Mouse (Mus musculus) 3134 (cell line): ENCODE measurements around the gene Pif1.

Experiments
- DNase-seq: peaks from one replicate; pipeline ENCODE4 v3.0.0-alpha.2; 2011; ENCODE audit warnings: low spot score; ENCODE audit not compliant: insufficient read length; ENCODE audit errors: extremely low read depth

Pif1 gene

DNA sequence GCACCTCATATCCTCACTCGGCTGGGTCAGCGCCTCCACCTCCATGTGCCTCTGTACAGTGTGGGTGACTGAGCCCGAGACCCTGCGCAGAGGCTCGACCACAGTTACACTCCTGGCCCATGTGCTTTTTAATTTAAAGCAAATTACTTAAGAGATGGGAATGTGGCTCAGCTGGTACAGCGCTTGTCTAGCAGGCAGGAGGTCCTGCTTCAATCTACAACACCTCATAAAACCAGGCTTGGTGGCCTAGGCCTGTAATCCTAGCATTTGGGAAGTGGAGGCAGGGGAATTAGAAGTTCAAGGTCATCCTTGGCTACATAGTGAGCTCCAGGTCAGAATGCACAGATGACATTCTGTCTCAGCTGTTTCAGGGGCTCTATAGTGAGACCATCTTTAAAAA lies 28.2 kb upstream of the Pif1 start:
- DNase-seq, result no peak

- DNase-seq, result no peak
Measured at GRCm38 (mm10) chr9:65561016-65561415, 25.9 kb upstream of the Pif1 start.

DNA sequence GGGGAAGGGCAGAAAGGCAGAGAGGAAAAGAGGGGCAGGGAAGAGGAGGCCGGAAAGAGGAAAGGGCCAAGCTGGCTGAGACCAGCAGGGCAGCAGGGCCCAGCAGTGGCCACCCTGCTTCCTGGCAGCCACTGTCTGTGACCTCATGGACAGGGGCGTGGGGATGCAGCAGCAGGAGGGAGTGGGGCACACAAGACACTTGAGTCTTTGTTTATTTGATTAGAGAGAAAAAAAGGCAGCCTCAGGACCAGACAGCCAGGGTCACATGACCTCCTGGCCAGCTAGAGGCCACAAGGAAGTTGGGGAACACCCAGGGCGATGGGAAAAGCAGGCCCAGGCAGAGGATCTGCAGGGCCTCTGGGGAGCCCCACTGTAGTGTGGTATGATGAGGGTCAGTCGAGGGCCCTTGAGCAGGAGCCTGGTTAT lies 24.9 kb upstream of the Pif1 start:
- peak; percentile 64 for DNase-seq

DNA sequence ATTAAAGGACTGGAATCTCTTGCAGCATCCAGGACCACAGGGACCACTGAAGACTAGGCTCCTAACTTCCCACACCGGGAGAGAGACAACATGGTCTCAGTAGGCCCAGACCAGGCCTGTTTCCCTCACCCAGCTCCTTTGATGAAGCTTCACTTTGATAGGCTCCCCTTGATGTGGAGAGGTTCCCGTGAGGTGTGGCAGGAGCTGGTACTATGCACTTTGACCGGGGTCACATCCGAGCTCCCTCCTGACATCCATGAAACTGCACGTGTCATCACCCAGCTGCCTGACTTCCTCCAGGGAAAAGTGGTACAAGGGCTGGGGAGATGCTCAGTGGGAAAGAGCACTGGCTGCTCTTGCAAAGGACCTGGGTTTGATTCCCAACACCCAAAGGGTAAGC lies 23.9 kb upstream of the Pif1 start:
- DNase-seq, result no peak

- DNase-seq, result no peak
Measured at GRCm38 (mm10) chr9:65564698-65565097, 22.3 kb upstream of the Pif1 start.

- DNase-seq, result no peak
Measured at GRCm38 (mm10) chr9:65568787-65569186, 18.2 kb upstream of the Pif1 start.

DNA sequence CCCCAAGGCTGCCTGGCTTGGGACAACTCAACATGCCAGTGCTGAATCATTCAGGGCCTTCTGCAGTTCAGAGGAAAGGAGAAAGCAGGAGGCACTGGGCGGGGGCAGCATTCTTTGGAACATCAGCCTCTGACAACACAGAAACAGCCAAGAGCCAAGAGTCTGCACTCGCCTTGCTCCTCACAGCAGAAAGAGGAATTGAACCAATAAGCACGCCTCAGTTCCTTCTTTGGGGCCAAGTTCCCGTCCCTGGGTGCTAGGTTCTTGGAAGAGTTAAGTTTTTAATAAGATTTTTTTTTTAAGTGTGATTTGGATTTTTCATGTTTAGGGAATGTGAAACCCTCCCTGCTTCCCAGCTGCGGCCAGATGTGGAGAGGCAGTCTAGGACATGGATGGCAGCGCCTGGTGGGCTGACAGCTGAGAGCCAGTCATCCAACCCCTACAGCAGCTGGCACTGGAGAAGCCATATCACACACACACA lies 17.4 kb upstream of the Pif1 start:
- no peak for DNase-seq

- no peak for DNase-seq
Measured at GRCm38 (mm10) chr9:65572837-65573236, 14.1 kb upstream of the Pif1 start.

DNA sequence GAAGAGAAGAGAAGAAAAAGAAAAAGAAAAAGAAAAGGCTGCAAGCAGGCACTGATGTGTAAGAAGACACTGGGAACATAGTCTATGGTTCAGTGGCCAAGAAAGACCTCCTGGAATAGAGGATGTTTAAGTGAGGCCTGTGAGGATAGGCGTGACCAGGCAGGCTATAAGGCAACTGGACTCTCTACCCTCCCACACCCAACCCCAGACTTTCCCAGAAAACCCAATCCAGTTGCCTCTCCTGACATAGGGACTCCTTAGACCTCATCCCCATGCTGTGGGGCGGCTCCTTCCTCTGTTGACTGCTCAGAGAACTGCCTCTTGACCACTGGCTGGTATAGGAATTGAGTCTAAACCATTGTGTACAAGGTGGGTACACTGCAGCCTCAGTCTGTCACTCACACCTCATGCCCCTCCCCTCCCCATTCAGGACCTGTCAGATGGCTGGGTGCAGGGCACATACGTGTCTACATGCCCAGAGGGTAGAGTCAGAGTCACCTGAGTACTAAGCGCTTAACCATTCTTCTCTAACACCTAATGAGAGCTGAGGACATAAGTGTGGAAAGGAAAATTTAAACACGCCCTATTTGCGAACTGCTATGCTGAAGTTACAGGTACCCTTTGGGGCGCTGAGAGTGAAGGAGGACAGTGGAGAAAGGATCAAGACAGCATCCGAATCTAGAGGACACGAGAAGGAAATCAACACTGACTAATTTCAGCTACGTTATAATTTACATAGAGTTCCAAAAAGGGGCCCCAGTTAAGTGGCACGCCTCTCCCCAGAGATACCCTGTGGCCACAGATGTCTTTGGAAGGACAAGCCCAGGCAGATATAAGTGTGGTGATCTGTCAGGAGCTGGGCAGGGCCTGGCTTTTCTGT lies 12.2 kb upstream of the Pif1 start:
- DNase-seq, result no peak

DNA sequence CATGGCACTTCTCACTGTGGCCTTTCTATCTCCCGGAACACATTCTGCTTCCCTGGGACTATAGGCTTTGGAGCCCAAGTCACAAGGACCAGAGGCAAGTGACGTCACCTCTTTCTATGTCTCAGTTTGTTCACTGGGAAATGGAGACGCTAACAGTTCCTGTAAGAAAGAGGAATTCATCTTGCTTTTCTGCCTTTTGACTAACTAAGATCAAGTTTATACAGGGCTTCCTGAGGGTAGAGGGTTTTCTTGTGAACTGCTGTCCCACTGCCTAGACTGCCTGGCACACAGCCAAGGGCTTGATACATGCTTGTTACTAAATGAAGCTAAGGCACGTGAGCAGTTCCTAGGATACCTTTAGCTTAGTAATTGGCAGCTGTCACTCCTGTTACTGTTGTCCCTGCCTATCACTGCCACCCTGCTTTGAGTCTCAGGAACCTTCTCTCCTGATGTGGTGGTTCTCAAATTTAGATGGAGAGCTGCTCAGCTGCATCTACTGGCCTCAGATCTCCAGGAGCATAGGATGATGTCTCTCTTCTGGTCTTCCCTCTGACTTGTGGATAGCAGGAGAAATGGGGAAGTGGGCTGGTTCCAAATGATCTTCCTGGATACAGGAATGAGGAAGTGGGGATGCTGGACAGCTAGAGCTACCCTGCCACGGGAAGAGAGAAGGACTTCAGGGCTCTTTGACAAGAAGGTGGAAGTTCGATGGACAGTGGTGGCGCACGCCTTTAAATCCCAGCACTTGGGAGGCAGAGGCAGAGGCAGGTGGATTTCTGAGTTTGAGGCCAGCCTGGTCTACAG lies 11.4 kb upstream of the Pif1 start:
- DNase-seq, result no peak

DNA sequence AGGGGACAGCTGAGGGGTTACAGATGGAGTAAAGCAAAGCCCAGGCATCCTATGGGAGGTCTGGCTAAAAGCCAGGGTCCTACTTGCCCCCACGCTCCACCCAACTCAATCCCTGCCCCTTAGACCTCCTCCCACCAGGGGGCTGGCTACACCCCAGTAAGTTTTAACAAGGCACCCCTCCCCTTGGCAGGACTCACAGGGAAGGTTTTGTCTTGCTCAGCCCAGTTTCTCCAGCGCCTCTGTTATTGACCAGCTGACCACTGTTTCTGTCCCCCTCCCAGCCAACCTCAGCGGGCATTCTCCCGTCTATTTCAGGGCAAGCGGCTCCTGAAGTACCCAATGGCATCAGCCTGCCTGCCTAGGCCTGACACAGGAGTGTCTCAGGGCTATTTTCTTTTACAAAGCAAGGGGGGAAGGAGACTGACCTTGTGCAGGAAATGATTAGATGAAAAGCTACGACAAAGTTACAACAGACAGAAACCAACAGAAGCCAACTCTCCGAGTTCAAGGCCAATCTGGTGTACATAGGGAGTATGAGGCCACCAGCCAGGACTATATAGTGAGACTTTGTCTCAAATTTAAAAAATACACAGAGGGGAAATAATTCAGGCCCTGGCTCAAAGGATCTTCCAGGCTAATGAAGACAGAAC lies 10.0 kb upstream of the Pif1 start:
- DNase-seq, result no peak

GRCm38 (mm10) chr9:65577511-65578196 lies 9.3 kb upstream of the Pif1 start:
- no peak for DNase-seq

- DNase-seq, result no peak
Measured at GRCm38 (mm10) chr9:65578801-65579249, 8.1 kb upstream of the Pif1 start.

DNA sequence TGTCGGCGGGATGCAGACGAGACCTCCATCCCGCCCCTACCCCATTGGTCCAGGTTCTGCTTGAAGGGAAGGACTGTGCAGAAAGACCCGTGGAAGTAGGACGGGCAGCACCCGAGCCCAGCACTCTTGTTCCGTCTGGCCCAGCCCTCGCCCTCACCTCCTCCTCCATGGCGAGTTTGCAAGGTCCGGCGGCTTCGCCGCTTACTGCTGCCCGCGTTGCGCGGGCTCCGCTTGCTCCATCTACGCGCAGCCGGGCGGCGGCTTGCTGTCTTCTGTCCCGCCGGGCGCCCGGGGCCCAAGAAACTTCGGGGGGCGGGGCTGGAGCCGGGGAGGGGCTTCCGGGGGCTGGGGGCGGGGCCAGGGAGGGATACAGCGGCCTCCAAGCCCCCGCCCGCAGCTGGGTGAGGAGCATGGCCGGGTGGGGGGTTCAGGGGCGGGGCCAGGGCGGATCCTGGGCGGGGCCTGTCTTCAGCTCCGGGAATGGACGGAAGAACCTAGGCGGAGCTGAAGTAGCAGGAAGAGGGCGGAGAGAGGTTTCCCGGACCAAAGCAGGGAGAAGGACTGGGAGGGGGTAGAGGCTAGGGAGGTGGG lies 7.1 kb upstream of the Pif1 start, which contains the start of gene Plekho2:
Gene Plekho2, minus strand, starts transcription at position 260 of the 591 bp plus-strand sequence.
- DNase-seq, result peak; percentile 97

DNA sequence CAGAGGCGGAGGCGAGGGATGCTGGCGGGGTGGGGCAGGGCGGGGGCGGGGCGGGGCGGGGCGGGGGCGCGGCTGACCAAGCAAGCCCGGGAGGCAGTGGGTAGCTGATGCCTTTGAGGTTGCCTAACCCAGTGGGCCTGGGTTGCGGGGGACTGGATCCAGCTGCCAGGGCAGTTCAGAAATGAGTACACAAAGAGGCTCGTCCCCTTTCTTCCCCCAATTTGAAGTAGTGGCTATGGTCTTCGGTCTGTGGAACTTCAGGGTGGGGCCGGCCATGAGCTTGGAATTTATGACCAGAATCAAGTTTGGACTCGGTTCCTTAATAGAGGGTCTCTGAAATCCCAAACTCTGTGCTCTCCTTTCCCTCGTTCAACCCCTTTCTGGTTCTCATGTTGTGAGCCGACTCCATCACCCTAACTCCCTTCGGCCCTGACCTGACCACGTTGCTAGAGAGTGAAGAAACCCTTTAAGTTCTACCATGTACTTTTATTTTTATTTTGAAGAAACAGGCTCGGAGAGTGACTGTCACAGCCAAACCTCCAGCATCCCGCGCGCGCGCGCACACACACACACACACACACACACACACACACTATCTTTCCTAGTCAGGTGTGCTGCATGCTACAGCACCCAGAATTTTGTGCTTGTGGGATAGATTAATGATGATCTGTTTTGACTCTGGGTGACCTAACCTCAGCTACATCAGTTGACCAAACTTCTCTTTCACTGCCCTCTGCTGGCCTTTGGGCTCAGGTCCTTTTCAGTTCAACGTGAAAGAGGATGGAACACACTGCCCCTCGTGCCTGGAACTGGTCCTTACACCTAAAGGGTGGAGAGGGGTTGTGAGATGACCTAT lies 6.3 kb upstream of the Pif1 start:
- DNase-seq, result peak; percentile 79

GRCm38 (mm10) chr9:65583045-65583444 lies 3.9 kb upstream of the Pif1 start:
- peak; percentile 67 for DNase-seq

DNA sequence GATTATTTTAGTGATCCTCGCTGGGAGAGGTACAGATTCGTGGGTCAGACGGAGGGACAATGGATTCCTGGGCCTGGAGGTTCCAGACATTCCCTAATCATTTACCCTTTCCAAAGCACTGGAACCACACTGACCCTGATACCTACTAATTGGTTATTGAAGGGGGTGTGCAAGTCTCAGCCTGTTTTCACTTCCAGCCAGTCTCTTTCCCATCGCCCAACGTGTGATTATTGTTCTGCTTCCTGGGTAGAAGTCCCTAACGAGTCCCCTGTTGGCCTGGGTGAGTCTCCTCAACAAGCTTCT lies 261 bp downstream of the Pif1 start:
- DNase-seq, result no peak

DNA sequence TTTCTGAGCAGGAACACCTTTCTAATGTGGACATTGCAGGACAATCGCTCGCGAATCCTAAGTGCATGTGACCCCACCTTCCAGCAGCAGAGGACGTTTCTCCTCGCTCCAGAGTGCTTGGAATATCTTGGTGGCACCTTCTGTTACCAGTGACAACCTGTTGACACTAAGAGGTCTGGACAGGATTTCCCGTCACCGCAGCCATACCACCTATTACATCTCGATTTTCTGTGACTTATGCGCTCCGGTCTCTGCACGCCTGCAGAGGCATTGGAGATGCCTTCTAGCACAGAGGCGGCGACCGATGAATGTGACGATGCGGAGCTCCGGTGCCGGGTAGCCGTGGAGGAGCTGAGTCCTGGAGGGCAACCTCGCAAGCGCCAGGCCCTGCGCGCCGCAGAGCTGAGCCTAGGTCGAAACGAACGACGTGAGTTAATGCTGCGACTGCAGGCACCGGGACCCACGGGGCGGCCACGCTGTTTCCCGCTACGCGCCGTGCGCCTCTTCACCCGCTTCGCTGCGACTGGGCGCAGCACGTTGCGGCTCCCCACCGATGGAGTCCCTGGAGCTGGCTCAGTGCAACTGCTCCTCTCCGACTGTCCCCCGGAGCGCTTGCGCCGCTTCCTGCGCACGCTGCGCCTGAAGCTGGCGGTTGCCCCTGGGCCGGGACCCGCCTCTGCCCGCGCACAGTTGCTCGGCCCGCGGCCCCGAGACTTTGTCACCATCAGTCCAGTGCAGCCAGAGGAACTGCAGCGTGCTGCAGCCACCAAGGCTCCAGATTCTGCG lies 806 bp downstream of the Pif1 start:
- DNase-seq, result no peak

GRCm38 (mm10) chr9:65589091-65589490 lies 2.1 kb downstream of the Pif1 start:
- no peak for DNase-seq
